Mouse (Mus musculus) midbrain, embryonic 10.5 days (tissue): ENCODE measurements around the gene Gpn2. TPM values are rescaled to one million over a fixed set of nuclear protein-coding genes. Genes with fewer than 3 reads are reported as not detected.
A peak's percentile ranks its signal among the peaks of the same experiment; 100 is the strongest.

ENCODE experiments used
- DNase-seq: peaks from one replicate; pipeline ENCODE4 v3.0.0-alpha.2; 2017; ENCODE audit warnings: low spot score
- H3K27ac ChIP-seq: fragments of 300-500 bp; sonication (generic); replicated peaks from 2 replicates; pipeline ENCODE4 v1.5.1; 2016; ENCODE audit warnings: mild to moderate bottlenecking
- H3K27me3 ChIP-seq: fragments of 300-500 bp; sonication (generic); 2 replicates; pipeline ENCODE4 v1.6.1; 2016; ENCODE audit warnings: low read depth, mild to moderate bottlenecking; ENCODE audit not compliant: poor library complexity, severe bottlenecking
- H3K36me3 ChIP-seq: fragments of 300-500 bp; sonication (generic); 2 replicates; pipeline ENCODE4 v1.6.1; 2016; ENCODE audit warnings: mild to moderate bottlenecking, moderate library complexity
- H3K4me1 ChIP-seq: fragments of 300-500 bp; sonication (generic); 2 replicates; pipeline ENCODE4 v1.6.1; 2016
- H3K4me3 ChIP-seq: fragments of 300-500 bp; sonication (generic); 2 replicates; pipeline ENCODE4 v1.5.1; 2016; ENCODE audit warnings: mild to moderate bottlenecking, moderate library complexity
- H3K9me3 ChIP-seq: fragments of 300-500 bp; sonication (generic); replicated peaks from 2 replicates; pipeline ENCODE4 v1.6.1; 2016; ENCODE audit warnings: mild to moderate bottlenecking
- WGBS: fragments of 180-500 bp; shearing (Covaris S2); methylation state at CpG from one replicate; pipeline ENCODE4 v1.1.7; 2016; 5-methylcytosine and 5-hydroxymethylcytosine counted together
- polyA plus RNA-seq: library from polyadenylated mRNA; unstranded; fragments of >200 nt; fragmentation: Nextera tagmentation; extraction: Ambion mirVana; gene quantifications from 2 replicates; pipeline ENCODE4 v1.2.1, GENCODE M21; 2016

Gene Gpn2
- polyA plus RNA-seq = 27.9 and 28.7 TPM in 2 replicates

DNA sequence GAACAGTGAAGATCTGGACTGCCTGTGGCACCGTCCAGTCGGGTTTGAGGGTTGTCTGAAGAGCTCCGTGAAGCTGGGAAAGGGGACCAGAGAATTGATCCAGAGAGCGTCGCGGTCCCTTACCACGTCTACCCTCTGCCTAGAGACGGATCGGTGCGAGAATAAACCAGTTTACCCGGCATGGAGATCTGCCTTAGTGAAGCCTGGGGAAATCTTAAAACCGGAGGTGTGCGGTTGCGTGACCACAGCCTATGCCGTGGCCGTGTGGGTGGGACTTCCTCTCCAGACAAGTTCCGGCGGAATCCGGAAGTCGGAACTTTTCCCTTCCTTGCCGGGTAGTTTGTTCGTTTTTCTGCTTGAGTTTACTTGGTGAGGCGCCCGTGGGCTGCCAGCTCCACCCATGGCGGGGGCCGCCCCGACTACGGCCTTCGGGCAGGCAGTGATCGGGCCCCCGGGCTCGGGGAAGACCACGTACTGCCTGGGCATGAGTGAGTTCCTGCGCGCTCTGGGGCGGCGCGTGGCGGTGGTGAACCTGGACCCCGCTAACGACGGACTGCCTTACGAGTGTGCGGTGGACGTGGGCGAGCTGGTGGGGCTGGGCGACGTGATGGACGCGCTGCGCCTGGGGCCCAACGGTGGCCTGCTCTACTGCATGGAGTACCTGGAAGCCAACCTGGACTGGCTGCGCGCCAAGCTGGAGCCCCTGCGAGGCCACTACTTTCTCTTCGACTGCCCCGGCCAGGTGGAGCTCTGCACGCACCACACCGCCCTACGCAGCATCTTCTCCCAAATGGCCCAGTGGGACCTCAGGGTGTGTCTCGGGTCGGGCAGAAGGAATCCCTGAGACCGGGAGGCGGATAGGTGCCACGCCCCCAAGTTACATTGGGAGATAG, at the start of gene Gpn2:
Gene Gpn2, plus strand, starts transcription at position 304 of the 893 bp plus-strand sequence.
- peaks cover 24% of the 10 kb centered on the region for H3K4me1 ChIP-seq
- 2% methylated on average over 65 of the region's 65 CpGs for WGBS
- peak within 1 kb of the TSS; percentile 87 for H3K27ac ChIP-seq
- H3K36me3 ChIP-seq = peaks cover 74% of the 10 kb centered on the region
- H3K4me3 ChIP-seq = peak within 1 kb of the TSS; percentile 99
- no peaks in the 10 kb centered on the region for H3K27me3 ChIP-seq
- H3K9me3 ChIP-seq = no peaks in the 10 kb centered on the region
- DNase-seq = peak; percentile 79

DNA sequence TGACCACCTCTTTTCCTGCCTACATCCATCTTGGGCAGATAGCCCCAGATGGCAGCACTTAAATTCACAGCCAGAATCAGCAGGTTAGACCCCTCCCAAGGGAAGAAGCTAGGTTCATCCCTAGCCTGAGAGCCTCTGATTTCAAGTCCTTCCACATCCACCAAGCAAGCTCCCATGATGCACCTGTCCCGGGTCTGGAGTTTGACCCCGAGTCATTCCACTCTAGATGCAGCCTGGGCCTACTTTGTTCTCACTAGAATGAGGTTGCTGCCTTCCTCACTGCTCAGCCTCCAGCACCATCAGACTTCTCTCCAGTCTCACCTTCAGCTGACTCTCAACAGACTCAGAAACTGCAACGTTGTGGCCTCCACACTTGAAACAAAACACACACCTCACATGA, 48.1 kb upstream of the Gpn2 start:
- WGBS = 93% methylated on average over 3 of the region's 3 CpGs
- Histone ChIP-seq H3K4me1 (no peaks in the 10 kb centered on the region), H3K4me3 (no peak overlapping the region), H3K36me3 (peaks cover 100% of the 10 kb centered on the region), H3K27ac (no peak overlapping the region), H3K27me3 (no peaks in the 10 kb centered on the region), H3K9me3 (no peaks in the 10 kb centered on the region)
- DNase-seq = no peak

DNA sequence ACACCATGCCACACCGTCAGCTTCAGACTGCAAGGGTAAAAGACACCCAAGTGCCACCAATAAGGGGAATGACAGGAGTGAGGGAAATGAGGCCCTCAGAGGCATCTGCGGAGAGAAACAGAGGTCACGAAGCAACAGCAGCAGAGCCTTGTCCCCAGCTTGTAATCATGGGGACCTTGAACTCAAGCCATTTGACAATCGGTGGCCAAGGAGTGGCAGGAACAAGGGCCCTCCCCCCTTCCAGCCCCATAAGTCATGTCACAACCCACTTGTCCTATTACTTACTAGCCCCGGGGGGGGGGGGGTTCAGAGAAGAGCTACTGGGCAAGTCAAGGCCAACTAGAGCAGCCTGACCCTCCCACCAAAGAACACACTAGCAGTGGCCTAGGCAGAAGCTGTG, 47.5 kb upstream of the Gpn2 start:
- Histone ChIP-seq H3K4me3 (no peak overlapping the region), H3K9me3 (no peaks in the 10 kb centered on the region), H3K36me3 (peaks cover 100% of the 10 kb centered on the region), H3K27me3 (no peaks in the 10 kb centered on the region), H3K4me1 (no peaks in the 10 kb centered on the region), H3K27ac (no peak overlapping the region)
- no peak for DNase-seq
- 94% methylated on average over 5 of the region's 5 CpGs for WGBS

DNA sequence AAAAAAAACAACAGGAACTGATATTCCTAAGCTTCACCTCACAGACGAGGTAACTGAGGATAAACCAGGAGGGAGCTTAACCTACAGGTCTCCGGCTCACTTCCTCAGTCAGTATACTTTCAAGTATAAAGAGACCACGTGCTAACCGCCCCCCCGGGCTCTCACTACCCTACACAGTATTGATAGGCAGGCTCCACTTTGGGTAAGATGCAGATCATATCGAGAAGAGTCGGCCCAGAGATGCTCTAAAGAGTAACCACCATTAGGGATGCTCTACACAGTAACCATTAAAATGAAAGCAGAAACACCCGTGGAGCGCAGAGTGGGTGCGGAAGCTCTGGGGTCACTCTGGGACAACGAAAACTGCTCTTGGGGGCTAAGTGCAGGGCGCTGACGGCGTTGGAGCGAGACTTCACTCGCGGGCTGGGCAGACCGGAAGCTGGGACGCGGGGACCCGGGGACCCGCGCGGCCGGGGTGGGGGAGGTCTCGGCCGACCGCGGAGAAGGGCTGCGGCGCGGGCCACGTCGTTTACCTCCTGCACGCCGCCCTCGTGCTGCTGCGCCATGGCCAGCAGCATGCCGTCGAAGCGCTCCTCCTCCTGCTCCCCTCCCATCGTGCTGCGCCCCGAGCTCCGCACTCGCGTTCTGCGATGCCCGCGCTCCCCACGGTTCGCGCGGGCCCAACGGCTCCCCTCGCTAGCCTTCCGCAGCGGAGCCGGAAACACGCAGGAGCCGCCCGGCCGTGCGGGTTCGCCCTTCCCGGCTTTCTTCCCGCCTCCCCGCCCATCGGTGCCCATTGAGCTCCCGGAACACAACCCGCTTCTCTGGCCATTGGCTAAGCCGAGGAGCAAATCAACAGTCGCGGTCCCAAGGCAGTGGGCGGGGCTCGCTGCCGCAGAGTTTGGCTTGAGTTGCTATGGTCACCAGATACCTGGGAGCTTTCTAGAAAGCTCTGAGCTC, 38.6 kb upstream of the Gpn2 start, which contains the start of gene Nudc:
Gene Nudc, minus strand, starts transcription at position 725 of the 960 bp plus-strand sequence.
- under 1% methylated on average over 76 of the region's 77 CpGs for WGBS
- Histone ChIP-seq H3K4me3 (peak within 1 kb of the TSS; percentile 96), H3K4me1 (peaks cover 21% of the 10 kb centered on the region), H3K36me3 (peaks cover 37% of the 10 kb centered on the region), H3K9me3 (0 out of 2 replicates have a peak, but pooled peaks cover 5% of the 10 kb centered on the region), H3K27ac (peak within 1 kb of the TSS; percentile 94), H3K27me3 (no peaks in the 10 kb centered on the region)
- peak; percentile 98 for DNase-seq

DNA sequence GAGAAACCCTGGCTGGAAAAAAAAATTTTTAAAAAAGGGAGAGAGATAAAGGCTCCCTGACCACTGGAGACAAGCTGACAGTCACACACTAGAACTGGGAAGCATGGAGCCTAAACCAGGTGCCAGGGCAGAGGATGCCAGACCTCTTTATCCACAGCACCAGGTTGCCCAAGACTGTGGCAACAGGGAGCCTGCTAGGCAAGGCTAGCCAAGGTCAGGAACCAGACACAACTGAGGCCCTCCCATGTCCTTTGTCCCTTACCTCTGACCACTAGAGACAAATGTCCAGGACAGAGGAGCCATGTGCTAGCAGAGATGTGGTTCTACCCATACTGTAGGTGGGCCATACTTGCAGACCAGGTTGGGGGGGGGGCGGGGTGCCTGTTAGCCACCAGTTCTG, 32.1 kb upstream of the Gpn2 start:
- H3K9me3 ChIP-seq = 0 out of 2 replicates have a peak, but pooled peaks cover 5% of the 10 kb centered on the region
- DNase-seq = no peak
- no peaks in the 10 kb centered on the region for H3K36me3 ChIP-seq
- WGBS = 92% methylated on average over 1 of the region's 1 CpGs
- no peaks in the 10 kb centered on the region; the same call in 1 of the 2 replicates for H3K27me3 ChIP-seq
- H3K4me1 ChIP-seq = peaks cover 1% of the 10 kb centered on the region
- H3K27ac ChIP-seq = no peak overlapping the region
- H3K4me3 ChIP-seq = no peak overlapping the region

DNA sequence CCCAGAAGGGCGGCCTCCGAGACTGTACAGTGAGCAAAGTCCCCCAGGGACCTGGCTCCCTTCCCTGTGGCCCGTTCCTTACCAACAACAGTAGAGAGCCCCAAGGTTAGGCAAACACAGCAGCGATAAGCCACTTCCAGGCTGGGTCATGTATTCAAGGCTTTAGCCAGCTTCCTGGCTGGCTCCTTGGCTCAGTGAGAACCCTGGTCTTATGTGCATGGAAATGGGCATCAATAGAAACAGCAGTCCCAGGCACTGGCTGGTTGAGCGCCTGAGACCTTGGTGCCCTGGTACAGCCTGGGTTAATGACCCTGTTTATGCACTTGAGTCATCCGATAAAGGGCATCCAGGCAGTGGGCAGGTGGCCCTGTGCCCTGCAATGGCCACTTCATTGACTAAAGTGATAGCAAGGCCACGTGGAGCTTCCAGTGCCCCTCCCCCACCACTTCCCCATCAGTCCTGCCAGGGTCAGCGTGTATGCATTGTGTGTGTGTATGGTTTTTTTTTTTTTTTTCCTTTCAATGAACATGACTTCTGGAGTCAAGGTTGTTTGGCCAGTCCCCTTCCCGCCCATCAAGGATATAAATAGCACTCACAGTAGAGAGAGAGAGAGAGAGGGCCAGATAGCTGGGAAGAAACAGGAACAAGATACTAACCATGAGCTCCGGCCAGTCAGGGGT, 31.3 kb upstream of the Gpn2 start, which contains the start of gene Nr0b2:
Gene Nr0b2, plus strand, starts transcription at position 609 of the 680 bp plus-strand sequence.
- WGBS = 78% methylated on average over 10 of the region's 10 CpGs

DNA sequence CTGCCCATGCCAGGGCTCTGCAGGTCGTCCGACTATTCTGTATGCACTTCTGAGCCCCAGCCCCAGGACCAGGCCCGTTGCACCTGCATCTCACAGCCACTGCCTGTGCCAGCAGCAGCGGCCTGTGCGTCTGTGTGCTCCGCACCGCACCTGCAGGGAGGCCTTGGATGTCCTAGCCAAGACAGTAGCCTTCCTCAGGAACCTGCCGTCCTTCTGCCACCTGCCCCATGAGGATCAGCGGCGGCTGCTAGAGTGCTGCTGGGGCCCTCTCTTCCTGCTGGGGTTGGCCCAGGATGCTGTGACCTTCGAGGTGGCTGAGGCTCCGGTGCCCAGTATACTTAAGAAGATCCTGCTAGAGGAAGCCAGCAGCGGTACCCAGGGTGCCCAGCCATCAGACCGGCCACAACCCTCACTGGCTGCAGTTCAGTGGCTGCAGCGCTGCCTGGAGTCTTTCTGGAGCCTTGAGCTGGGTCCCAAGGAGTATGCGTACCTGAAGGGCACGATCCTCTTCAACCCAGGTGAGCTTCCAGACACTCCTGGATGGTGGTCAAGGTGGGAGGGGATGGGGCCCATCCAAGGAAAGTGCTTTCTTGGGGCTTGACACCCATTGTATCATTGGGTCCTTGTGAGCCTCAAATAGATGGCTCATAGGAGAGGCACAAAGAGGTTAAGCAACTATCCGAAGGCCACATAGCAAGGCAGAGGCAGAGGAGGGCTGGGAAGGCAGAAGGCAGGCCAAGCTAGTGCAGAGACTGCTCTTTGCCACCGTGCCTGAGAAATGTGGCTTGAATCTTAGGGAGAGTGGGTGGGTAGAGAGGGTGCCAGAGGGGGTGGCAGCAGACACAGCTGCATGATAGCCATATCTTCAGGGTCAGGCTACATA, 30.5 kb upstream of the Gpn2 start:
- Histone ChIP-seq H3K9me3 (no peaks in the 10 kb centered on the region), H3K4me3 (no peak overlapping the region), H3K4me1 (peaks cover 8% of the 10 kb centered on the region), H3K36me3 (no peaks in the 10 kb centered on the region), H3K27me3 (no peaks in the 10 kb centered on the region; the same call in 1 of the 2 replicates), H3K27ac (no peak overlapping the region)
- DNase-seq = no peak
- 78% methylated on average over 19 of the region's 19 CpGs for WGBS

More for the DNA sequence above, 31.3 kb upstream of the Gpn2 start, which contains the start of gene Nr0b2:
- no peak within 1 kb of the TSS for H3K4me3 ChIP-seq
- no peak within 1 kb of the TSS for H3K27ac ChIP-seq
- H3K9me3 ChIP-seq = 0 out of 2 replicates have a peak, but pooled peaks cover 5% of the 10 kb centered on the region
- peaks cover 8% of the 10 kb centered on the region for H3K4me1 ChIP-seq
- no peaks in the 10 kb centered on the region for H3K36me3 ChIP-seq
- DNase-seq = no peak
- no peaks in the 10 kb centered on the region; the same call in 1 of the 2 replicates for H3K27me3 ChIP-seq

DNA sequence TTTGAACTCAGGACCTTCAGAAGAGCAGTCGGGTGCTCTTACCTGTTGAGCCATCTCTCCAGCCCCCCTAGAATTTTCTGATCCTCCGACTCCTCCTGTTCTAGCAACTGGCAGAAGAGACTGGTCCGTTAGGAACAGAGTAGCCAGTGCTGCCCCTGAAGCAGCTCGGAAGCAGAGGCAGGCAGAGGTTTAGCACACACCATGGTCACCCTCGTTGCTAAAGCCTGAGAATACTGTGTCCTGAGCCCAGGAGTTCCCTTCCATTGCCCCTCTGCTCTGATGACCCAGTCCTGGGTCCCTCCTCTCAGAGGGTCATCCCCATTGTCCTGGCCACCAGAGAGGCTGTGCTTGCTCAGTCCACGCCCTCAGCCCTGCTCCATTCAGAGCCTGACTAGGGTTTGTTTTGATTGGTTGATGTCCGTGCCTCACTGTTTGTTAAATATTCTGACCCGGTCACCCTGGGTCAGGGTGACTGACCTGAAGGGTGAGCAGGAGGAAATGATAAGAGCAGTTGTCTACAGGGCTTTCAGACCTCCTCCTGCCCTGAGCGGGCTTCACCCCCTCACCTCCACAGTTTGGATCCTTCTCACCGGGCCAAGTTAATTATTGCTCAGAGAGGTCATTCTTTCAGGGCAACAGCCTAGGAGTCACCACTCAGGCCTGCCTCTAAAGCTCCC, 27.0 kb upstream of the Gpn2 start:
- Histone ChIP-seq H3K4me1 (peaks cover 8% of the 10 kb centered on the region), H3K9me3 (no peaks in the 10 kb centered on the region), H3K4me3 (no peak overlapping the region), H3K27ac (no peak overlapping the region), H3K36me3 (no peaks in the 10 kb centered on the region), H3K27me3 (no peaks in the 10 kb centered on the region)
- DNase-seq = no peak
- WGBS = 35% methylated on average over 10 of the region's 10 CpGs

DNA sequence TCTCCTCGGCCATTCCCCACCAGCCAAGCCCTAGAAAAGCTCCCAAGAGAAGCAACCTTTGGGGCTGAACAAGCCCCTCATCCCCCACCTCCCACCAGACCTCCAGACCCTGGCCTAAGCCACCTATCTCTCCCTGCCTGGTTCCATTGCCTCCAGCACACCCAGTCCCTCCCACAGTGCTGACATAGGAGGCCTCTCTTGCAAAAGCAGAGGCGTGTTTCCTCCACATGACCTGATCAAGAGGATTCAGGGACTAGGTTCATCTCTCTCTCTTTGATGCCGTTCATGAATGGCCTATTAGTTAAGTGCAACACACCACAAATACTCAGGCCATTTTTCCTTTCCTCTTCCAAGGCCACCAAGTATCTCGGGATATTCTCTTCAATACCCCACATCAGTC, 24.3 kb upstream of the Gpn2 start:
- no peak overlapping the region for H3K27ac ChIP-seq
- WGBS = 76% methylated on average over 4 of the region's 4 CpGs
- DNase-seq = no peak

DNA sequence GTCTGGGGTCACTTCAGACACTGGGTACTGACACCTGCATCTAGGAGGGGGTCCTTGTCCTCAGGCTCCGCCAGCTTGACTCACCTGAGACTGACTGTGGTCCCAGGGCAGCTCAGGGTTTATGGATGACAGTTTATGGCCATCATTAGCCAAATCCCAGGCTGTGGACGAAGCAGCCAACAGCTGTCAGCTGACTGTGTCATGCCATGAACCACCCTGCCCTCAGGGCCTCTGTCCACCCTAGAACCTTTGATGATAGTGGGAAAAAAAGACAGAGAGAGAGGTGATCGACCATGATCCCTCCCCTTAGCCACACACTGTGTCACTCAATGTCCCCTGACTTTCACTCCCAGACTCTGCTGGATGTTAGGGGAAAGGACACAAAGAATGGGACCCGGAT, 22.5 kb upstream of the Gpn2 start:
- peaks cover 8% of the 10 kb centered on the region for H3K4me1 ChIP-seq
- H3K4me3 ChIP-seq = no peak overlapping the region
- peaks cover 5% of the 10 kb centered on the region; the same call in 1 of the 2 replicates for H3K9me3 ChIP-seq
- H3K27ac ChIP-seq = no peak overlapping the region
- no peaks in the 10 kb centered on the region for H3K36me3 ChIP-seq
- no peak for DNase-seq
- H3K27me3 ChIP-seq = no peaks in the 10 kb centered on the region
- WGBS = 80% methylated on average over 4 of the region's 4 CpGs

More for the DNA sequence above, 24.3 kb upstream of the Gpn2 start:
- Histone ChIP-seq H3K27me3 (no peaks in the 10 kb centered on the region), H3K4me1 (peaks cover 8% of the 10 kb centered on the region), H3K9me3 (peaks cover 5% of the 10 kb centered on the region; the same call in 1 of the 2 replicates), H3K4me3 (no peak overlapping the region), H3K36me3 (no peaks in the 10 kb centered on the region)

DNA sequence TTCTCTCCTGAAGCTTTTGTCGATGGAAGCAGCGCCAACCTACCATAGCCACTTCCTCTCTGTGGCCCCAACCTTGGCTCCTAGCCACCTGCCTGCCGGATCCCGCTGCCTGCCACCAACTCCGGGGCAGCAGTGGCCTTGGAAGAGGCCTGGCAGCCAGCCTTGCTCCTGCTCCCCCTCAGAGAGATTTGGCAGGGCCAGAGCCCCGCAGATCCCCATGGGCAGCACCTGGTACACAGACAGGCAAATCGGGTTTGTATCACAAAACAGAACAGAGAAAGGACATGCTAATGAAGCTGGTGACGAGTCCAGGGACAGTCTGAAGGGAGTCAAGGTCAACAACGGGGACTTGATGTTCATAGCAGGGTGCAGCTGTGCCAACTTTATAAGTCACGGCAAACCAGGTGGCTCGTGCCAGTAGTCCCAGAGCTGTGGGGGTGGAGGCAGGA, 21.0 kb upstream of the Gpn2 start:
- Histone ChIP-seq H3K27ac (no peak overlapping the region), H3K27me3 (no peaks in the 10 kb centered on the region), H3K4me1 (no peaks in the 10 kb centered on the region), H3K9me3 (peaks cover 5% of the 10 kb centered on the region; the same call in 1 of the 2 replicates), H3K36me3 (no peaks in the 10 kb centered on the region), H3K4me3 (no peak overlapping the region)
- no peak for DNase-seq
- WGBS = 81% methylated on average over 11 of the region's 11 CpGs
